Mouse (Mus musculus) CH12.LX (cell line): ENCODE measurements around the gene Sftpa1.
A peak's percentile ranks its signal among the peaks of the same experiment; 100 is the strongest.

Experiments used
- BHLHE40 ChIP-seq: IDR thresholded peaks from 2 replicates; pipeline ENCODE4 v1.6.1; 2011; ENCODE audit warnings: mild to moderate bottlenecking, low read depth, low read length, improper control_type of control experiment
- CTCF ChIP-seq, 2 experiments: IDR thresholded peaks in 1 of 2; conservative IDR thresholded peaks in 1 of 2; 2 replicates each; pipeline ENCODE4 v1.5.1; 2011 to 2012; ENCODE audit warnings: low read depth in 2 of 2, low read length in 2 of 2, improper control_type of control experiment in 1 of 2, inconsistent platforms in 1 of 2, mild to moderate bottlenecking in 1 of 2, moderate library complexity in 1 of 2
- E2F4 ChIP-seq: IDR thresholded peaks from 2 replicates; pipeline ENCODE4 v1.6.1; 2011; ENCODE audit warnings: low read depth, low read length, improper control_type of control experiment; ENCODE audit not compliant: insufficient replicate concordance
- EP300 ChIP-seq: IDR thresholded peaks from 2 replicates; pipeline ENCODE4 v1.6.1; 2011; ENCODE audit warnings: low read length, improper control_type of control experiment
- HCFC1 ChIP-seq: IDR thresholded peaks from 2 replicates; pipeline ENCODE4 v1.6.1; 2012; ENCODE audit warnings: low read depth, mild to moderate bottlenecking, inconsistent platforms, low read length, improper control_type of control experiment
- MAFK ChIP-seq: IDR thresholded peaks from 2 replicates; pipeline ENCODE4 v1.6.1; 2011; ENCODE audit warnings: low read length, improper control_type of control experiment; ENCODE audit not compliant: insufficient replicate concordance
- MXI1 ChIP-seq: IDR thresholded peaks from 2 replicates; pipeline ENCODE4 v1.6.1; 2011; ENCODE audit warnings: mild to moderate bottlenecking, low read depth, low read length, improper control_type of control experiment
- NELFE ChIP-seq: IDR thresholded peaks from 2 replicates; pipeline ENCODE4 v1.6.1; 2011; ENCODE audit warnings: low read depth, low read length, improper control_type of control experiment
- POLR2A ChIP-seq: IDR thresholded peaks from 2 replicates; pipeline ENCODE4 v1.6.1; 2011; ENCODE audit warnings: low read depth, mild to moderate bottlenecking, improper control_type of control experiment, low read length
- POLR2AphosphoS2 ChIP-seq: IDR thresholded peaks from 2 replicates; pipeline ENCODE4 v1.6.1; 2011; ENCODE audit warnings: low read depth, low read length, improper control_type of control experiment
- RAD21 ChIP-seq: IDR thresholded peaks from 2 replicates; pipeline ENCODE4 v1.6.1; 2011; ENCODE audit warnings: low read depth, mild to moderate bottlenecking, low read length, improper control_type of control experiment, moderate library complexity
- SIN3A ChIP-seq: IDR thresholded peaks from 2 replicates; pipeline ENCODE4 v1.6.1; 2012; ENCODE audit warnings: low read length, improper control_type of control experiment, inconsistent platforms
- SMC3 ChIP-seq: IDR thresholded peaks from 2 replicates; pipeline ENCODE4 v1.6.1; 2011; ENCODE audit warnings: low read depth, low read length, improper control_type of control experiment
- TBP ChIP-seq: conservative IDR thresholded peaks from 2 replicates; pipeline ENCODE4 v1.6.1; 2011; ENCODE audit warnings: low read depth, low read length, improper control_type of control experiment

DNA sequence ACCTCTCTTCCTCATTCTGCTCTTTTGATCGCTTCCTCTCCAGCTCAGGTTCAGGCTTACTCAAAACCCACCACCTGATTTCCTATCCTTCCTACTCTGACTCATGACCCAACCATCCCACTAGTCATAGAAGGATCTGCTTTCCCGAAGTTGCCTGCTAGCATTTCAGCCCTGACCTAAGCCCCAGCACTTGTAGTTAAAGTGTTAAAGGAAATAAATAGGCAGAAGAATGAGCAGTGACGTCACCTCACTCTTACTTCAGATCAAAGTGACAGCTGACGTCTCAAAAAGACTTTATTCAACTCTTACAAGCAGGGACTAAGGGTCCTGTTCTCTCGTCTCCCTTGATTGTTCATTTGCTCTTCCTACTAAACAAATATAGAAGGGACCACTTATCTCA lies 35.7 kb downstream of the Sftpa1 start:
- no peak for TF ChIP-seq POLR2A
- TF ChIP-seq MXI1 = no peak
- TF ChIP-seq SIN3A = no peak
- TF ChIP-seq CTCF (conservative IDR thresholded peaks at IDR 0.05 in 1 of 2, IDR thresholded peaks at IDR 0.05 in 1 of 2; ENCODE audit: low read depth in 2 of 2, low read length in 2 of 2) = no peak
- TF ChIP-seq SMC3 = no peak
- no peak for TF ChIP-seq MAFK
- no peak for TF ChIP-seq POLR2AphosphoS2
- no peak for TF ChIP-seq TBP
- no peak for TF ChIP-seq BHLHE40
- no peak for TF ChIP-seq NELFE
- no peak for TF ChIP-seq RAD21
- peak; percentile 45; the same call in 1 of the 2 replicates for TF ChIP-seq EP300
- no peak for TF ChIP-seq HCFC1
- no peak for TF ChIP-seq E2F4
